Mouse (Mus musculus) cerebellum, adult 2 months (tissue): ENCODE measurements at regions not wholly inside any gene's neighbourhood (a gene's known extent, or its start where the extent isn't known, plus 50 kb on each side); places are given as distances from the start of the nearest gene placed in this dataset.

Source experiments
- CTCF ChIP-seq: fragments of 200-500 bp; IDR thresholded peaks from 2 replicates; pipeline ENCODE4 v1.5.1; 2011; ENCODE audit warnings: low read depth, mild to moderate bottlenecking, control low read depth, low read length, moderate library complexity, borderline replicate concordance; ENCODE audit not compliant: insufficient read depth
- POLR2A ChIP-seq: fragments of 200-500 bp; IDR thresholded peaks from 2 replicates; pipeline ENCODE4 v1.6.1; 2011; ENCODE audit warnings: low read length, control low read depth, borderline replicate concordance; ENCODE audit not compliant: insufficient read depth

GRCm38 (mm10) chr8:28317081-28317480 is 869.6 kb downstream of the Poteg start:
- TF ChIP-seq CTCF (no peak), POLR2A (no peak)
